8 mouse cellular contexts compared by ENCODE assay signal in the genomic region with DNA sequence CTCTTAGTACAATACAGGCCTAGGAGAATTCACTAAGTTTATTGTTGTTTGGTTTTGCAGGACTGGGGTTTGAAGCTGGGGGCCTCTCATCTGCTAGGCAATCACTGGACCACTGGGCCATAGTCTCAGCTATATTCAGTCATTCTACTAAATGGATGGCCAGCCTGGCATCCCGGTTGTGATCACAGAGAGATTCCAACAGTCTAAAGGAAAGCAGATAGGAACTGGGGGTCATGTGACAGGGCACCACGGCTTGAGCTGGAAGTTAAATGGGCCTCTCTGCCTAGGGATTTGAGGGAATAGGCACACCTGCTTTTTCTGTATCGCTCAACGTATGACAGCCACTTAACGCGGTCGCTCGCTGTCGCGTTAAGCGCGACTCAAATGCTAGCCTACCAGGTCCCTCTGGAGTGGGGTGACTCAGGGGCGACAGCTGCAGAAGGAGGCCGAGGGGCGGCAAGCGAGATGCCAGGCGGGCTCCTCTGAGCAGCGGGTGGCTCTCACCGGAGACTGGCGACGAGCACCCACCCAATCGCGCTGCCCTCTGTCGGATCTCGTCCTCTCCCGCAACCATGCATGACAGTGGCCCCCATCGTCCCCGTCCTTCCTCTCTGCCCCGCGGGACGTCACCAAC. TPM values are rescaled to one million over a fixed set of nuclear protein-coding genes. Genes with fewer than 3 reads are reported as not detected.
DNase-seq lines count a peak whose midpoint lies in the region; ATAC-seq and TF ChIP-seq lines count a peak whose summit lies in the region.

No protein-coding gene starts in this region.

- H3K27me3 ChIP-seq in heart, embryonic 12.5 days (replicated peaks), result no peaks in the 10 kb centered on the region
- H3K27me3 ChIP-seq in ES-Bruce4 (ENCODE audit: control insufficient read depth, insufficient read depth, low read length, poor library complexity, severe bottlenecking), result no peaks in the 10 kb centered on the region
- no peaks in the 10 kb centered on the region for H3K27me3 ChIP-seq in forebrain, embryonic 13.5 days

- TF ChIP-seq EP300 in ES-Bruce4 (IDR thresholded peaks at IDR 0.05; ENCODE audit: insufficient read depth, low read depth, low read length), result no peak

- under 1% methylated on average over 31 of the region's 31 CpGs for WGBS in heart, embryonic 12.5 days
- WGBS in forebrain, embryonic 13.5 days, result 1% methylated on average over 30 of the region's 31 CpGs
- WGBS in macrophage (ENCODE audit: missing documents), result 0% methylated on average over 30 of the region's 31 CpGs

- TF ChIP-seq POLR2A in ES-Bruce4 (IDR thresholded peaks at IDR 0.05; ENCODE audit: insufficient read depth, low read length), result no peak

- TF ChIP-seq CTCF in ES-Bruce4 (IDR thresholded peaks at IDR 0.05; ENCODE audit: low read depth, low read length), result no peak

- H3K4me2 ChIP-seq in heart, embryonic 12.5 days, result peak overlapping the region; percentile 98
- H3K4me2 ChIP-seq in forebrain, embryonic 13.5 days, result peak overlapping the region; percentile 96

- DNase-seq in heart, adult 9 months (ENCODE audit: low spot score in 2 of 2), result no peak
- DNase-seq in cerebellum, postnatal 25 days, result no peak
- DNase-seq in adrenal gland, adult (ENCODE audit: inconsistent age in 2 of 2, low spot score in 1 of 2), result no peak
- DNase-seq in yolk sac, embryonic 10.5 days (ENCODE audit: low spot score), result no peak

- no peak overlapping the region for H3K27ac ChIP-seq in heart, embryonic 12.5 days (ENCODE audit: poor library complexity, severe bottlenecking)
- H3K27ac ChIP-seq in ES-Bruce4 (ENCODE audit: insufficient read depth, low read length) (no peak overlapping the region), macrophage (peak overlapping the region; percentile 32)
- peak overlapping the region; percentile 40; the same call in 1 of the 2 replicates for H3K27ac ChIP-seq in forebrain, embryonic 13.5 days

- H3K4me1 ChIP-seq in heart, embryonic 12.5 days (replicated peaks), result peaks cover 27% of the 10 kb centered on the region
- no peaks in the 10 kb centered on the region for H3K4me1 ChIP-seq in ES-Bruce4 (ENCODE audit: control insufficient read depth, insufficient read depth, low read length)
- peaks cover 26% of the 10 kb centered on the region for H3K4me1 ChIP-seq in forebrain, embryonic 13.5 days

- peak overlapping the region; percentile 89 for H3K9ac ChIP-seq in heart, embryonic 12.5 days
- H3K9ac ChIP-seq in ES-Bruce4 (ENCODE audit: low read depth, poor library complexity, severe bottlenecking), result peak overlapping the region; percentile 88
- peak overlapping the region; percentile 81 for H3K9ac ChIP-seq in forebrain, embryonic 13.5 days

- peaks cover 12% of the 10 kb centered on the region for H3K36me3 ChIP-seq in heart, embryonic 12.5 days
- H3K36me3 ChIP-seq in ES-Bruce4 (ENCODE audit: control insufficient read depth, insufficient read depth, low read length, poor library complexity, severe bottlenecking), result peaks cover 8% of the 10 kb centered on the region
- H3K36me3 ChIP-seq in forebrain, embryonic 13.5 days (ENCODE audit: poor library complexity, severe bottlenecking), result peaks cover 19% of the 10 kb centered on the region
- H3K36me3 ChIP-seq in macrophage (ENCODE audit: inconsistent target), result peaks cover 18% of the 10 kb centered on the region

- no peak for ATAC-seq in heart, embryonic 12.5 days (ENCODE audit: insufficient number of reproducible peaks, low FRiP score)
- no peak for ATAC-seq in forebrain, embryonic 13.5 days

- peaks cover 63% of the 10 kb centered on the region for H3K79me2 ChIP-seq in macrophage (ENCODE audit: inconsistent target)

- no peaks in the 10 kb centered on the region for H3K9me3 ChIP-seq in heart, embryonic 12.5 days (replicated peaks)
- no peaks in the 10 kb centered on the region for H3K9me3 ChIP-seq in ES-Bruce4 (replicated peaks; ENCODE audit: control insufficient read depth, insufficient read depth, low read length, poor library complexity, severe bottlenecking)
- no peaks in the 10 kb centered on the region for H3K9me3 ChIP-seq in forebrain, embryonic 13.5 days (replicated peaks)

- peak overlapping the region; percentile 76 for H3K4me3 ChIP-seq in heart, embryonic 12.5 days
- H3K4me3 ChIP-seq in ES-Bruce4 (ENCODE audit: low read depth, low read length) (peak overlapping the region; percentile 100), macrophage (ENCODE audit: inconsistent target) (peak overlapping the region; percentile 75)
- H3K4me3 ChIP-seq in forebrain, embryonic 13.5 days, result peak overlapping the region; percentile 75

RNA-seq across cellular contexts. Expression of a gene that starts 0.4 kb away (rescaled TPM):
- 39.1 and 42.5 TPM in 2 replicates for polyA plus RNA-seq in heart, embryonic 12.5 days (2016; fragmentation: Nextera tagmentation; extraction: Ambion mirVana)
- 47.6 and 53.8 TPM in 2 replicates for polyA plus RNA-seq in ES-Bruce4 (2011; ENCODE audit: insufficient read depth, insufficient read length, low read depth, missing spikeins)
- 53.5 and 55.4 TPM in 2 replicates for polyA plus RNA-seq in forebrain, embryonic 13.5 days (2015; fragmentation: Nextera tagmentation; extraction: Ambion mirVana)
- total RNA-seq in macrophage (2018; cell fraction: chromatin; rRNA removed), result 10 to 100 TPM in 9 of 26 experiments, 1 to 10 TPM in 17; 1.7 to 32.4 (median 6.3) TPM
- total RNA-seq in macrophage (2018; cell fraction: cytosol; rRNA removed), result 1 to 10 TPM in 23 of 26 experiments, under 1 TPM in 3; 0.86 to 4.6 (median 1.9) TPM
- 10 to 100 TPM in 2 of 26 experiments, 1 to 10 TPM in 23, under 1 TPM in 1; 0.96 to 44.2 (median 3.6) TPM for total RNA-seq in macrophage (2018; cell fraction: nucleus; rRNA removed)
- polyA plus RNA-seq in macrophage (2018), result 0.71 to 12.5 TPM (median 10.1 TPM) in 3 replicates

RNA-seq across cellular contexts. Expression of a gene that starts 0.8 kb away (rescaled TPM):
- 12.6 and 13.2 TPM in 2 replicates for polyA plus RNA-seq in heart, embryonic 12.5 days (2016; fragmentation: Nextera tagmentation; extraction: Ambion mirVana)
- polyA plus RNA-seq in ES-Bruce4 (2011; ENCODE audit: insufficient read depth, insufficient read length, low read depth, missing spikeins) (15.8 and 21.0 TPM in 2 replicates), macrophage (2018) (30.8 to 37.6 TPM (median 32.3 TPM) in 3 replicates)
- polyA plus RNA-seq in forebrain, embryonic 13.5 days (2015; fragmentation: Nextera tagmentation; extraction: Ambion mirVana), result 27.5 and 27.9 TPM in 2 replicates
- total RNA-seq in macrophage (2018; cell fraction: chromatin; rRNA removed), result 10 to 100 TPM in 22 of 26 experiments, 1 to 10 TPM in 4; 5.7 to 88.8 (median 32.6) TPM
- 10 to 100 TPM; 13.0 to 36.6 (median 29.8) TPM for total RNA-seq in macrophage (2018; cell fraction: cytosol; rRNA removed)
- total RNA-seq in macrophage (2018; cell fraction: nucleus; rRNA removed), result 10 to 100 TPM in 25 of 26 experiments, 1 to 10 TPM in 1; 9.9 to 73.0 (median 22.8) TPM

RNA-seq across cellular contexts. Expression of a gene that starts 17.3 kb away (rescaled TPM):
- 0.17 TPM in 1 of 2 replicates, not detected in the other for polyA plus RNA-seq in heart, embryonic 12.5 days (2016; fragmentation: Nextera tagmentation; extraction: Ambion mirVana)
- polyA plus RNA-seq in ES-Bruce4 (2011; ENCODE audit: insufficient read depth, insufficient read length, low read depth, missing spikeins) (not detected in 2 replicates), macrophage (2018) (not detected in 3 replicates)
- polyA plus RNA-seq in forebrain, embryonic 13.5 days (2015; fragmentation: Nextera tagmentation; extraction: Ambion mirVana), result 0.08 and 0.15 TPM in 2 replicates
- total RNA-seq in macrophage (2018; cell fraction: chromatin; rRNA removed), result not detected
- total RNA-seq in macrophage (2018; cell fraction: cytosol; rRNA removed), result not detected
- not detected for total RNA-seq in macrophage (2018; cell fraction: nucleus; rRNA removed)

Comparison
In these comparisons a context has a peak if more than half of its experiments do, and no peak if none do; other contexts are left out.
1. H3K27ac ChIP-seq: peak in forebrain, embryonic 13.5 days (single experiment) and macrophage (single experiment); none in heart, embryonic 12.5 days (single experiment) and ES-Bruce4 (single experiment).
2. Peak in every context shown above with its lines, with median percentiles within 50 percentile points of each other: H3K4me3 ChIP-seq and H3K9ac ChIP-seq.